In genomic region chr16:84773268-84773861, GRCm38 (mm10) we compare ENCODE assay signal across 8 mouse cellular contexts. TPM values are rescaled to one million over a fixed set of nuclear protein-coding genes. Genes with fewer than 3 reads are reported as not detected.
DNase-seq lines count a peak whose midpoint lies in the region; ATAC-seq and TF ChIP-seq lines count a peak whose summit lies in the region.

No protein-coding gene starts in this region.

- H3K27ac ChIP-seq in heart, embryonic 14.5 days (replicated peaks in 1 of 2; ENCODE audit: control insufficient read depth in 1 of 2, insufficient read depth in 1 of 2, low read depth in 2 of 2, low read length in 2 of 2) = no peak overlapping the region
- H3K27ac ChIP-seq in liver, embryonic 15.5 days (replicated peaks) = no peak overlapping the region

- H3K9ac ChIP-seq in heart, embryonic 14.5 days (ENCODE audit: low read length) = peak overlapping the region; percentile 74
- H3K9ac ChIP-seq in liver, embryonic 15.5 days = no peak overlapping the region

- H3K4me2 ChIP-seq in heart, embryonic 14.5 days (ENCODE audit: low read length) = peak overlapping the region; percentile 99
- peak overlapping the region; percentile 67 for H3K4me2 ChIP-seq in liver, embryonic 15.5 days

- no peak for TF ChIP-seq CTCF in E14TG2a.4 (conservative IDR thresholded peaks at IDR 0.05; ENCODE audit: low read length)

- WGBS in heart, embryonic 14.5 days = 3% methylated on average over 15 of the region's 15 CpGs
- 4% methylated on average over 15 of the region's 15 CpGs for WGBS in liver, embryonic 15.5 days (ENCODE audit: insufficient replicate concordance)

- no peaks in the 10 kb centered on the region for H3K27me3 ChIP-seq in E14TG2a.4 (ENCODE audit: insufficient read depth, low read length)
- no peaks in the 10 kb centered on the region; the same call in 1 of the 2 replicates for H3K27me3 ChIP-seq in heart, embryonic 14.5 days (ENCODE audit: control insufficient read depth, insufficient read depth, low read length)
- peaks cover 48% of the 10 kb centered on the region for H3K27me3 ChIP-seq in liver, embryonic 15.5 days

- peak overlapping the region; percentile 96 for H3K4me3 ChIP-seq in E14TG2a.4 (replicated peaks; ENCODE audit: low read length)
- peak overlapping the region; percentile 59 to 69; a peak in 3 of 4 replicates for H3K4me3 ChIP-seq in heart, embryonic 14.5 days (ENCODE audit: control insufficient read depth in 1 of 2, insufficient read depth in 1 of 2, low read depth in 1 of 2, low read length in 2 of 2)
- H3K4me3 ChIP-seq in liver, embryonic 15.5 days (replicated peaks) = peak overlapping the region; percentile 49

- H3K4me1 ChIP-seq in E14TG2a.4 (replicated peaks; ENCODE audit: low read depth, low read length) = peaks cover 65% of the 10 kb centered on the region
- H3K4me1 ChIP-seq in heart, embryonic 14.5 days (ENCODE audit: control insufficient read depth in 2 of 2, insufficient read depth in 2 of 2, low read length in 2 of 2) = 0 out of 4 replicates have a peak, but pooled peaks cover 0 to 6% of the 10 kb centered on the region in 2 experiments
- no peaks in the 10 kb centered on the region for H3K4me1 ChIP-seq in liver, embryonic 15.5 days (replicated peaks)

- H3K9me3 ChIP-seq in E14TG2a.4 (ENCODE audit: low read length) = 0 out of 2 replicates have a peak, but pooled peaks cover 1% of the 10 kb centered on the region
- H3K9me3 ChIP-seq in heart, embryonic 14.5 days (ENCODE audit: control insufficient read depth, low read length) = no peaks in the 10 kb centered on the region
- no peaks in the 10 kb centered on the region for H3K9me3 ChIP-seq in liver, embryonic 15.5 days (replicated peaks)

- DNase-seq in R1 (ENCODE audit: low read depth, low spot score) = peak; percentile 54
- DNase-seq in natural killer cell, adult 2 months (ENCODE audit: low spot score in 2 of 2) = no peak
- DNase-seq in adrenal gland, adult 18-20 months (ENCODE audit: low spot score in 2 of 2) = no peak
- DNase-seq in urinary bladder, adult 2 months (ENCODE audit: low spot score) = no peak

- no peak for ATAC-seq in heart, embryonic 14.5 days (ENCODE audit: insufficient number of reproducible peaks, insufficient read depth, low FRiP score, low read depth)
- ATAC-seq in liver, embryonic 15.5 days (ENCODE audit: insufficient read depth) = no peak
- no peak for ATAC-seq in cerebellum, adult (ENCODE audit: insufficient number of reproducible peaks, low FRiP score, low TSS enrichment)

- H3K36me3 ChIP-seq in E14TG2a.4 (ENCODE audit: insufficient read depth, low read length) = peaks cover 18% of the 10 kb centered on the region
- H3K36me3 ChIP-seq in heart, embryonic 14.5 days (ENCODE audit: control insufficient read depth, insufficient read depth, low read length) = no peaks in the 10 kb centered on the region
- H3K36me3 ChIP-seq in liver, embryonic 15.5 days (replicated peaks) = no peaks in the 10 kb centered on the region

RNA-seq across cellular contexts. Expression of gene Jam2, which starts 0.6 kb away (rescaled TPM):
- polyA plus RNA-seq in heart, embryonic 14.5 days (2014; fragmentation: Nextera tagmentation; extraction: Ambion mirVana) = 10.3 and 10.8 TPM in 2 replicates
- 2.0 and 2.3 TPM in 2 replicates for polyA plus RNA-seq in liver, embryonic 15.5 days (2015; fragmentation: Nextera tagmentation; extraction: Ambion mirVana)
- total RNA-seq in adrenal gland, adult 18-20 months (2021) = 10 to 100 TPM; 10.6 to 13.9 TPM
- polyA plus RNA-seq in urinary bladder, adult 2 months (2012; rRNA removed) = 26.8 and 26.9 TPM in 2 replicates

RNA-seq across cellular contexts. Expression of gene Mrpl39, which starts 37.8 kb away (rescaled TPM):
- polyA plus RNA-seq in heart, embryonic 14.5 days (2014; fragmentation: Nextera tagmentation; extraction: Ambion mirVana) = 52.3 and 54.5 TPM in 2 replicates
- 22.4 and 24.6 TPM in 2 replicates for polyA plus RNA-seq in liver, embryonic 15.5 days (2015; fragmentation: Nextera tagmentation; extraction: Ambion mirVana)
- 10 to 100 TPM; 43.8 to 44.5 TPM for total RNA-seq in adrenal gland, adult 18-20 months (2021)
- polyA plus RNA-seq in urinary bladder, adult 2 months (2012; rRNA removed) = 22.1 and 24.4 TPM in 2 replicates
